Mouse (Mus musculus): ENCODE data around the gene Nabp2. TPM values are rescaled to one million over a fixed set of nuclear protein-coding genes. Genes with fewer than 3 reads are reported as not detected.

Nabp2 gene
- polyA plus RNA-seq (2015; fragmentation: Nextera tagmentation; extraction: Ambion mirVana): 141 and 150 TPM in 2 replicates

GRCm38 (mm10) chr10:128411211-128412054, at the start of gene Nabp2, which contains the start of gene Rnf41:
TSS of gene Nabp2 (minus strand) at chr10:128411492.
TSS of gene Rnf41 (plus strand) at chr10:128411657.
- peak within 1 kb of the TSS; percentile 98 for H3K4me2 ChIP-seq (ENCODE audit: low read length)
- H3K9ac ChIP-seq (ENCODE audit: low read depth, low read length): peak within 1 kb of the TSS; percentile 80
- H3K27me3 ChIP-seq (ENCODE audit: control insufficient read depth, insufficient read depth, low read depth, low read length): no peaks in the 10 kb centered on the region
- H3K4me1 ChIP-seq (ENCODE audit: control insufficient read depth, insufficient read depth, low read length): peaks cover 39% of the 10 kb centered on the region
- ATAC-seq: peak; percentile 89
- peak within 1 kb of the TSS; percentile 90 for H3K27ac ChIP-seq (ENCODE audit: low read length)
- H3K36me3 ChIP-seq (ENCODE audit: control insufficient read depth, insufficient read depth, low read length): peaks cover 2% of the 10 kb centered on the region
- H3K4me3 ChIP-seq (ENCODE audit: low read depth, low read length): peak within 1 kb of the TSS; percentile 71
- 0% methylated on average over 49 of the region's 50 CpGs for whole genome bisulfite sequencing
- H3K9me3 ChIP-seq (replicated peaks; ENCODE audit: control insufficient read depth, low read length, poor library complexity, severe bottlenecking): no peaks in the 10 kb centered on the region

GRCm38 (mm10) chr10:128460270-128460630, 49.0 kb upstream of the Nabp2 start:
- Histone ChIP-seq H3K9ac (ENCODE audit: low read depth, low read length) (peak overlapping the region; percentile 96), H3K9me3 (replicated peaks; ENCODE audit: control insufficient read depth, low read length, poor library complexity, severe bottlenecking) (no peaks in the 10 kb centered on the region), H3K27me3 (ENCODE audit: control insufficient read depth, insufficient read depth, low read depth, low read length) (no peaks in the 10 kb centered on the region), H3K4me3 (ENCODE audit: low read depth, low read length) (peak overlapping the region; percentile 90), H3K36me3 (ENCODE audit: control insufficient read depth, insufficient read depth, low read length) (peaks cover 25% of the 10 kb centered on the region), H3K4me1 (ENCODE audit: control insufficient read depth, insufficient read depth, low read length) (peaks cover 9% of the 10 kb centered on the region), H3K4me2 (ENCODE audit: low read length) (peak overlapping the region; percentile 92), H3K27ac (ENCODE audit: low read length) (peak overlapping the region; percentile 97)
- WGBS: 1% methylated on average over 5 of the region's 5 CpGs
- ATAC-seq: no peak

- Histone ChIP-seq H3K27ac (ENCODE audit: low read length) (peak overlapping the region; percentile 97), H3K4me2 (ENCODE audit: low read length) (peak overlapping the region; percentile 92), H3K36me3 (ENCODE audit: control insufficient read depth, insufficient read depth, low read length) (peaks cover 21% of the 10 kb centered on the region), H3K4me3 (ENCODE audit: low read depth, low read length) (peak overlapping the region; percentile 90), H3K9me3 (replicated peaks; ENCODE audit: control insufficient read depth, low read length, poor library complexity, severe bottlenecking) (no peaks in the 10 kb centered on the region), H3K4me1 (ENCODE audit: control insufficient read depth, insufficient read depth, low read length) (peaks cover 11% of the 10 kb centered on the region), H3K9ac (ENCODE audit: low read depth, low read length) (peak overlapping the region; percentile 96), H3K27me3 (ENCODE audit: control insufficient read depth, insufficient read depth, low read depth, low read length) (no peaks in the 10 kb centered on the region)
- under 1% methylated on average over 24 of the region's 67 CpGs for WGBS
- ATAC-seq: peak; percentile 40
These were observed 48.3 kb upstream of the Nabp2 start for GRCm38 (mm10) chr10:128459409-128460269.

GRCm38 (mm10) chr10:128458719-128459408, 47.6 kb upstream of the Nabp2 start, which contains the start of gene Smarcc2:
TSS of gene Smarcc2 (plus strand) at chr10:128459248.
- Histone ChIP-seq H3K36me3 (ENCODE audit: control insufficient read depth, insufficient read depth, low read length) (peaks cover 13% of the 10 kb centered on the region), H3K4me1 (ENCODE audit: control insufficient read depth, insufficient read depth, low read length) (peaks cover 11% of the 10 kb centered on the region), H3K4me2 (ENCODE audit: low read length) (peak within 1 kb of the TSS; percentile 92), H3K9me3 (replicated peaks; ENCODE audit: control insufficient read depth, low read length, poor library complexity, severe bottlenecking) (no peaks in the 10 kb centered on the region), H3K4me3 (ENCODE audit: low read depth, low read length) (peak within 1 kb of the TSS; percentile 90), H3K27me3 (ENCODE audit: control insufficient read depth, insufficient read depth, low read depth, low read length) (no peaks in the 10 kb centered on the region), H3K27ac (ENCODE audit: low read length) (peak within 1 kb of the TSS; percentile 97), H3K9ac (ENCODE audit: low read depth, low read length) (peak within 1 kb of the TSS; percentile 96)
- ATAC-seq: peak; percentile 81
- WGBS: under 1% methylated on average over 47 of the region's 86 CpGs

GRCm38 (mm10) chr10:128458348-128458718, 47.0 kb upstream of the Nabp2 start:
- peaks cover 9% of the 10 kb centered on the region for H3K36me3 ChIP-seq (ENCODE audit: control insufficient read depth, insufficient read depth, low read length)
- ATAC-seq: peak; percentile 66
- H3K4me2 ChIP-seq (ENCODE audit: low read length): peak overlapping the region; percentile 55
- WGBS: under 1% methylated on average over 29 of the region's 29 CpGs
- peak overlapping the region; percentile 90 for H3K4me3 ChIP-seq (ENCODE audit: low read depth, low read length)
- H3K9me3 ChIP-seq (replicated peaks; ENCODE audit: control insufficient read depth, low read length, poor library complexity, severe bottlenecking): no peaks in the 10 kb centered on the region
- peak overlapping the region; percentile 96 for H3K9ac ChIP-seq (ENCODE audit: low read depth, low read length)
- H3K27me3 ChIP-seq (ENCODE audit: control insufficient read depth, insufficient read depth, low read depth, low read length): no peaks in the 10 kb centered on the region
- H3K27ac ChIP-seq (ENCODE audit: low read length): peak overlapping the region; percentile 97
- peaks cover 11% of the 10 kb centered on the region for H3K4me1 ChIP-seq (ENCODE audit: control insufficient read depth, insufficient read depth, low read length)

GRCm38 (mm10) chr10:128457676-128458075, 46.4 kb upstream of the Nabp2 start:
- Histone ChIP-seq H3K9ac (ENCODE audit: low read depth, low read length) (no peak overlapping the region), H3K36me3 (ENCODE audit: control insufficient read depth, insufficient read depth, low read length) (peaks cover 3% of the 10 kb centered on the region), H3K9me3 (replicated peaks; ENCODE audit: control insufficient read depth, low read length, poor library complexity, severe bottlenecking) (no peaks in the 10 kb centered on the region), H3K4me3 (ENCODE audit: low read depth, low read length) (no peak overlapping the region), H3K4me1 (ENCODE audit: control insufficient read depth, insufficient read depth, low read length) (peaks cover 11% of the 10 kb centered on the region), H3K27me3 (ENCODE audit: control insufficient read depth, insufficient read depth, low read depth, low read length) (no peaks in the 10 kb centered on the region), H3K27ac (ENCODE audit: low read length) (no peak overlapping the region), H3K4me2 (ENCODE audit: low read length) (peak overlapping the region; percentile 55)
- 81% methylated on average over 6 of the region's 6 CpGs for WGBS
- ATAC-seq: no peak

GRCm38 (mm10) chr10:128455280-128455679, 44.0 kb upstream of the Nabp2 start:
- no peak for ATAC-seq
- Histone ChIP-seq H3K4me1 (ENCODE audit: control insufficient read depth, insufficient read depth, low read length) (0 out of 2 replicates have a peak, but pooled peaks cover 2% of the 10 kb centered on the region), H3K36me3 (ENCODE audit: control insufficient read depth, insufficient read depth, low read length) (no peaks in the 10 kb centered on the region), H3K27me3 (ENCODE audit: control insufficient read depth, insufficient read depth, low read depth, low read length) (no peaks in the 10 kb centered on the region), H3K4me2 (ENCODE audit: low read length) (peak overlapping the region; percentile 35), H3K9me3 (replicated peaks; ENCODE audit: control insufficient read depth, low read length, poor library complexity, severe bottlenecking) (no peaks in the 10 kb centered on the region), H3K4me3 (ENCODE audit: low read depth, low read length) (no peak overlapping the region; the same call in 1 of the 2 replicates), H3K9ac (ENCODE audit: low read depth, low read length) (no peak overlapping the region), H3K27ac (ENCODE audit: low read length) (no peak overlapping the region)
- WGBS: 1% methylated on average over 6 of the region's 6 CpGs

GRCm38 (mm10) chr10:128454471-128454870, 43.2 kb upstream of the Nabp2 start:
- H3K4me3 ChIP-seq (ENCODE audit: low read depth, low read length): no peak overlapping the region
- whole genome bisulfite sequencing: 87% methylated on average over 3 of the region's 3 CpGs
- H3K9ac ChIP-seq (ENCODE audit: low read depth, low read length): no peak overlapping the region
- ATAC-seq: no peak
- H3K27ac ChIP-seq (ENCODE audit: low read length): no peak overlapping the region
- H3K9me3 ChIP-seq (replicated peaks; ENCODE audit: control insufficient read depth, low read length, poor library complexity, severe bottlenecking): no peaks in the 10 kb centered on the region
- H3K27me3 ChIP-seq (ENCODE audit: control insufficient read depth, insufficient read depth, low read depth, low read length): no peaks in the 10 kb centered on the region
- H3K4me1 ChIP-seq (ENCODE audit: control insufficient read depth, insufficient read depth, low read length): 0 out of 2 replicates have a peak, but pooled peaks cover 2% of the 10 kb centered on the region
- H3K4me2 ChIP-seq (ENCODE audit: low read length): no peak overlapping the region
- H3K36me3 ChIP-seq (ENCODE audit: control insufficient read depth, insufficient read depth, low read length): no peaks in the 10 kb centered on the region

Data from midbrain, embryonic 16.5 days (tissue).